Mouse (Mus musculus) cortical plate, adult 2 months (tissue): Measurements from ENCODE around the gene Ccdc137. TPM values are rescaled to one million over a fixed set of nuclear protein-coding genes. Genes with fewer than 3 reads are reported as not detected.
A peak's percentile ranks its signal among the peaks of the same experiment; 100 is the strongest.

Experiments used
- H3K27ac ChIP-seq: fragments of 200-500 bp; 2 replicates; pipeline ENCODE4 v1.5.1; 2012; ENCODE audit warnings: low read length, control low read depth, inconsistent platforms; ENCODE audit not compliant: insufficient read depth
- H3K4me1 ChIP-seq: fragments of 200-500 bp; 2 replicates; pipeline ENCODE4 v1.6.1; 2011; ENCODE audit warnings: low read length; ENCODE audit not compliant: control insufficient read depth, insufficient read depth
- H3K4me3 ChIP-seq: fragments of 200-500 bp; 2 replicates; pipeline ENCODE4 v1.5.1; 2011; ENCODE audit warnings: mild to moderate bottlenecking, low read length, control low read depth; ENCODE audit not compliant: insufficient read depth
- CTCF ChIP-seq: fragments of 200-500 bp; IDR thresholded peaks from 2 replicates; pipeline ENCODE4 v1.5.1; 2011; ENCODE audit warnings: mild to moderate bottlenecking, control low read depth, low read length; ENCODE audit not compliant: insufficient read depth; ENCODE audit errors: extremely low read depth
- POLR2A ChIP-seq: fragments of 200-500 bp; IDR thresholded peaks from 2 replicates; pipeline ENCODE4 v1.6.1; 2011; ENCODE audit warnings: mild to moderate bottlenecking, low read length, control low read depth; ENCODE audit not compliant: insufficient read depth; ENCODE audit errors: extremely low read depth
- polyA plus RNA-seq: library from polyadenylated mRNA; depleted of rRNA; stranded (reverse); fragments of >200 nt; gene quantifications from 2 replicates; pipeline ENCODE4 v1.2.3, GENCODE M21; 2012

Ccdc137 gene
- polyA plus RNA-seq, 1 experiment = 27.6 TPM

GRCm38 (mm10) chr11:120458847-120459597, 1.1 kb downstream of the Ccdc137 start:
- TF ChIP-seq POLR2A (no peak), CTCF (0 out of 2 replicates have a peak, but pooled peaks have one; percentile 9)
- H3K27ac ChIP-seq = no peak overlapping the region
- H3K4me1 ChIP-seq = peaks cover 1% of the 10 kb centered on the region; the same call in 1 of the 2 replicates
- peak overlapping the region; percentile 98 for H3K4me3 ChIP-seq

GRCm38 (mm10) chr11:120463536-120463935, 5.6 kb downstream of the Ccdc137 start:
- Histone ChIP-seq H3K4me1 (peaks cover 3% of the 10 kb centered on the region; the same call in 1 of the 2 replicates), H3K27ac (no peak overlapping the region), H3K4me3 (no peak overlapping the region)
- TF ChIP-seq CTCF (no peak), POLR2A (no peak)

- Histone ChIP-seq H3K27ac (no peak overlapping the region), H3K4me3 (no peak overlapping the region), H3K4me1 (peaks cover 2% of the 10 kb centered on the region; the same call in 1 of the 2 replicates)
- no peak for TF ChIP-seq CTCF
- TF ChIP-seq POLR2A = no peak
These were observed 6.5 kb downstream of the Ccdc137 start for GRCm38 (mm10) chr11:120464365-120464764.

GRCm38 (mm10) chr11:120465521-120465920, 7.6 kb downstream of the Ccdc137 start:
- Histone ChIP-seq H3K4me1 (peaks cover 2% of the 10 kb centered on the region; the same call in 1 of the 2 replicates), H3K4me3 (no peak overlapping the region), H3K27ac (no peak overlapping the region)
- TF ChIP-seq POLR2A (no peak), CTCF (no peak)

- Histone ChIP-seq H3K27ac (no peak within 1 kb of the TSS), H3K4me1 (peaks cover 2% of the 10 kb centered on the region; the same call in 1 of the 2 replicates), H3K4me3 (peak within 1 kb of the TSS; percentile 74)
- TF ChIP-seq CTCF (no peak), POLR2A (peak; percentile 96)
These were observed 9.3 kb downstream of the Ccdc137 start, which contains the start of gene Arl16 for GRCm38 (mm10) chr11:120467051-120467735. TSS of gene Arl16 (minus strand) at chr11:120467607.

GRCm38 (mm10) chr11:120467736-120468092, 9.8 kb downstream of the Ccdc137 start:
- TF ChIP-seq POLR2A (no peak), CTCF (no peak)
- H3K27ac ChIP-seq = no peak overlapping the region
- peak overlapping the region; percentile 74 for H3K4me3 ChIP-seq
- H3K4me1 ChIP-seq = peaks cover 2% of the 10 kb centered on the region; the same call in 1 of the 2 replicates

GRCm38 (mm10) chr11:120472052-120472451, 14.1 kb downstream of the Ccdc137 start:
- TF ChIP-seq POLR2A (no peak), CTCF (no peak)
- Histone ChIP-seq H3K27ac (no peak overlapping the region), H3K4me3 (no peak overlapping the region), H3K4me1 (peaks cover 2% of the 10 kb centered on the region; the same call in 1 of the 2 replicates)

- Histone ChIP-seq H3K27ac (no peak overlapping the region), H3K4me3 (no peak overlapping the region; the same call in 1 of the 2 replicates), H3K4me1 (peaks cover 4% of the 10 kb centered on the region; the same call in 1 of the 2 replicates)
- TF ChIP-seq CTCF (no peak), POLR2A (no peak)
These were observed 25.6 kb downstream of the Ccdc137 start for GRCm38 (mm10) chr11:120483448-120483934.

- Histone ChIP-seq H3K4me3 (peak within 1 kb of the TSS; percentile 90), H3K27ac (peak within 1 kb of the TSS; percentile 42; the same call in 1 of the 2 replicates), H3K4me1 (peaks cover 4% of the 10 kb centered on the region; the same call in 1 of the 2 replicates)
- no peak for TF ChIP-seq CTCF
- peak; percentile 58; the same call in 1 of the 2 replicates for TF ChIP-seq POLR2A
These were observed 26.5 kb downstream of the Ccdc137 start, which contains the start of gene Mrpl12 for GRCm38 (mm10) chr11:120484265-120484981. TSS of gene Mrpl12 (plus strand) at chr11:120484613.
